Mouse (Mus musculus) macrophage (primary cell): ENCODE data around the gene Rgl2. TPM values are rescaled to one million over a fixed set of nuclear protein-coding genes. Genes with fewer than 3 reads are reported as not detected.
A peak's percentile ranks its signal among the peaks of the same experiment; 100 is the strongest.

ENCODE experiments used
- H3K27ac ChIP-seq: fragments of 350-480 bp; formaldehyde crosslinking; 2 replicates; pipeline ENCODE4 v1.9.0; 2021
- H3K36me3 ChIP-seq: fragments of 350-480 bp; formaldehyde crosslinking; 2 replicates; pipeline ENCODE4 v1.9.0; 2021; ENCODE audit errors: inconsistent target
- H3K4me3 ChIP-seq: fragments of 350-480 bp; formaldehyde crosslinking; 2 replicates; pipeline ENCODE4 v1.9.0; 2021; ENCODE audit errors: inconsistent target
- H3K79me2 ChIP-seq: fragments of 350-480 bp; formaldehyde crosslinking; 2 replicates; pipeline ENCODE4 v1.9.0; 2021; ENCODE audit errors: inconsistent target
- WGBS: methylation state at CpG from one replicate; pipeline ENCODE4 v1.1.7; 2026; ENCODE audit warnings: inconsistent platforms; ENCODE audit not compliant: missing documents; 5-methylcytosine and 5-hydroxymethylcytosine counted together
- polyA plus RNA-seq: library from polyadenylated mRNA; stranded (reverse); fragments of 250-400 nt; gene quantifications from 3 replicates; pipeline ENCODE4 v1.2.4, GENCODE M21; 2018; ENCODE audit warnings: inconsistent platforms

Rgl2 gene
- polyA plus RNA-seq, 1 experiment from 2014 or later, result 36.9 TPM

GRCm38 (mm10) chr17:33925406-33926116 is 3.8 kb upstream of the Rgl2 start:
- Histone ChIP-seq H3K36me3 (peaks cover 66% of the 10 kb centered on the region), H3K4me3 (no peak overlapping the region), H3K79me2 (peaks cover 86% of the 10 kb centered on the region), H3K27ac (no peak overlapping the region)
- WGBS, result 94% methylated on average over 21 of the region's 21 CpGs

GRCm38 (mm10) chr17:33926207-33926932 is 3.0 kb upstream of the Rgl2 start:
- Histone ChIP-seq H3K27ac (no peak overlapping the region), H3K79me2 (peaks cover 86% of the 10 kb centered on the region), H3K36me3 (peaks cover 66% of the 10 kb centered on the region), H3K4me3 (no peak overlapping the region)
- 89% methylated on average over 16 of the region's 17 CpGs for WGBS

GRCm38 (mm10) chr17:33928251-33928947 is 944 bp upstream of the Rgl2 start:
- 87% methylated on average over 19 of the region's 21 CpGs for WGBS
- no peak overlapping the region for H3K27ac ChIP-seq
- H3K4me3 ChIP-seq, result peak overlapping the region; percentile 83
- peaks cover 59% of the 10 kb centered on the region for H3K36me3 ChIP-seq
- peaks cover 86% of the 10 kb centered on the region for H3K79me2 ChIP-seq

- Histone ChIP-seq H3K4me3 (peak overlapping the region; percentile 83), H3K79me2 (peaks cover 86% of the 10 kb centered on the region), H3K36me3 (peaks cover 56% of the 10 kb centered on the region), H3K27ac (peak overlapping the region; percentile 98)
- 1% methylated on average over 44 of the region's 45 CpGs for WGBS
Observed at GRCm38 (mm10) chr17:33930280-33931158, 1.2 kb downstream of the Rgl2 start.

- Histone ChIP-seq H3K4me3 (peak overlapping the region; percentile 83), H3K27ac (peak overlapping the region; percentile 98), H3K36me3 (peaks cover 55% of the 10 kb centered on the region), H3K79me2 (peaks cover 84% of the 10 kb centered on the region)
- WGBS, result 20% methylated on average over 16 of the region's 18 CpGs
Observed at GRCm38 (mm10) chr17:33931159-33931866, 2.0 kb downstream of the Rgl2 start.

GRCm38 (mm10) chr17:33931947-33932346 is 2.6 kb downstream of the Rgl2 start:
- H3K27ac ChIP-seq, result peak overlapping the region; percentile 98; the same call in 1 of the 2 replicates
- peak overlapping the region; percentile 83 for H3K4me3 ChIP-seq
- WGBS, result 94% methylated on average over 10 of the region's 11 CpGs
- H3K79me2 ChIP-seq, result peaks cover 78% of the 10 kb centered on the region
- peaks cover 53% of the 10 kb centered on the region for H3K36me3 ChIP-seq

- peaks cover 73% of the 10 kb centered on the region for H3K79me2 ChIP-seq
- no peak overlapping the region for H3K4me3 ChIP-seq
- H3K36me3 ChIP-seq, result peaks cover 53% of the 10 kb centered on the region
- H3K27ac ChIP-seq, result no peak overlapping the region
- 91% methylated on average over 14 of the region's 14 CpGs for WGBS
Observed at GRCm38 (mm10) chr17:33932448-33932847, 3.1 kb downstream of the Rgl2 start.

GRCm38 (mm10) chr17:33932970-33933369 is 3.6 kb downstream of the Rgl2 start:
- 94% methylated on average over 15 of the region's 15 CpGs for WGBS
- Histone ChIP-seq H3K36me3 (peaks cover 51% of the 10 kb centered on the region), H3K79me2 (peaks cover 68% of the 10 kb centered on the region), H3K4me3 (no peak overlapping the region), H3K27ac (no peak overlapping the region)

GRCm38 (mm10) chr17:33935422-33936055 is 6.2 kb downstream of the Rgl2 start:
- WGBS, result 95% methylated on average over 21 of the region's 21 CpGs
- peaks cover 70% of the 10 kb centered on the region for H3K79me2 ChIP-seq
- H3K36me3 ChIP-seq, result peaks cover 43% of the 10 kb centered on the region
- H3K27ac ChIP-seq, result no peak overlapping the region
- H3K4me3 ChIP-seq, result no peak overlapping the region

GRCm38 (mm10) chr17:33936993-33937392 is 7.7 kb downstream of the Rgl2 start:
- no peak overlapping the region for H3K4me3 ChIP-seq
- H3K79me2 ChIP-seq, result peaks cover 67% of the 10 kb centered on the region
- WGBS, result 94% methylated on average over 15 of the region's 15 CpGs
- H3K27ac ChIP-seq, result no peak overlapping the region
- peaks cover 43% of the 10 kb centered on the region for H3K36me3 ChIP-seq

GRCm38 (mm10) chr17:33938783-33939182 is 9.4 kb downstream of the Rgl2 start:
- Histone ChIP-seq H3K27ac (no peak overlapping the region), H3K79me2 (peaks cover 52% of the 10 kb centered on the region), H3K36me3 (peaks cover 31% of the 10 kb centered on the region), H3K4me3 (no peak overlapping the region)
- WGBS, result 76% methylated on average over 11 of the region's 11 CpGs

GRCm38 (mm10) chr17:33940206-33940805 is 11.0 kb downstream of the Rgl2 start, which contains the start of the genes Pfdn6 and Wdr46:
TSS of gene Pfdn6 (minus strand) at chr17:33940343.
TSS of gene Wdr46 (plus strand) at chr17:33940660.
- peak within 1 kb of the TSS; percentile 98 for H3K4me3 ChIP-seq
- 2% methylated on average over 36 of the region's 36 CpGs for WGBS
- H3K27ac ChIP-seq, result peak within 1 kb of the TSS; percentile 86
- H3K36me3 ChIP-seq, result peaks cover 28% of the 10 kb centered on the region
- H3K79me2 ChIP-seq, result peaks cover 37% of the 10 kb centered on the region

- H3K36me3 ChIP-seq, result peaks cover 21% of the 10 kb centered on the region
- peak overlapping the region; percentile 98 for H3K4me3 ChIP-seq
- 2% methylated on average over 26 of the region's 26 CpGs for WGBS
- H3K79me2 ChIP-seq, result peaks cover 30% of the 10 kb centered on the region
- H3K27ac ChIP-seq, result no peak overlapping the region
Observed at GRCm38 (mm10) chr17:33940981-33941380, 11.6 kb downstream of the Rgl2 start.
